Mouse (Mus musculus) kidney, embryonic 16.5 days (tissue): ENCODE results near the gene Hopx. TPM values are rescaled to one million over a fixed set of nuclear protein-coding genes. Genes with fewer than 3 reads are reported as not detected.
A peak's percentile ranks its signal among the peaks of the same experiment; 100 is the strongest.

Experiments used
- ATAC-seq: fragments of 200-750 bp; cut with Nextera tagmentation; 2 replicates; pipeline ENCODE4 v1.8.0; 2017; ENCODE audit warnings: moderate TSS enrichment; ENCODE audit not compliant: low FRiP score, low TSS enrichment
- H3K27ac ChIP-seq: fragments of 300-500 bp; sonication (generic); 2 replicates; pipeline ENCODE4 v1.5.1; 2014; ENCODE audit warnings: low read length
- H3K27me3 ChIP-seq: fragments of 300-500 bp; sonication (generic); 2 replicates; pipeline ENCODE4 v1.6.1; 2014; ENCODE audit warnings: low read length, control low read depth, mixed read lengths; ENCODE audit not compliant: insufficient read depth
- H3K36me3 ChIP-seq: fragments of 300-500 bp; sonication (generic); 2 replicates; pipeline ENCODE4 v1.6.1; 2014; ENCODE audit warnings: low read length, control low read depth, mixed read lengths; ENCODE audit not compliant: insufficient read depth
- H3K4me1 ChIP-seq: fragments of 300-500 bp; sonication (generic); 2 replicates; pipeline ENCODE4 v1.6.1; 2014; ENCODE audit warnings: low read length, control low read depth, mixed read lengths; ENCODE audit not compliant: insufficient read depth
- H3K4me2 ChIP-seq: fragments of 300-500 bp; sonication (generic); replicated peaks from 2 replicates; pipeline ENCODE4 v1.6.1; 2014; ENCODE audit warnings: low read depth, low read length
- H3K4me3 ChIP-seq: fragments of 300-500 bp; sonication (generic); 2 replicates; pipeline ENCODE4 v1.5.1; 2014; ENCODE audit warnings: mild to moderate bottlenecking, low read length
- H3K9ac ChIP-seq: fragments of 300-500 bp; sonication (generic); replicated peaks from 2 replicates; pipeline ENCODE4 v1.6.1; 2014; ENCODE audit warnings: low read length
- H3K9me3 ChIP-seq: fragments of 300-500 bp; sonication (generic); 2 replicates; pipeline ENCODE4 v1.6.1; 2016; ENCODE audit warnings: low read length, control low read depth
- WGBS: fragments of 180-500 bp; shearing (Covaris S2); extraction: QIAGEN DNeasy Blood & Tissue Kit; methylation state at CpG from one replicate; pipeline ENCODE4 v1.1.7; 2014; 5-methylcytosine and 5-hydroxymethylcytosine counted together
- polyA plus RNA-seq: library from polyadenylated mRNA; unstranded; fragments of >200 nt; fragmentation: Nextera tagmentation; extraction: Ambion mirVana; gene quantifications from 2 replicates; pipeline ENCODE4 v1.2.1, GENCODE M21; 2015

Gene Hopx
- polyA plus RNA-seq, 1 experiment from 2014 or later: 1.8 TPM

- no peak overlapping the region for H3K4me3 ChIP-seq
- H3K4me1 ChIP-seq: no peaks in the 10 kb centered on the region
- no peaks in the 10 kb centered on the region for H3K27me3 ChIP-seq
- 75% methylated on average over 7 of the region's 7 CpGs for WGBS
- H3K9ac ChIP-seq: no peak overlapping the region
- H3K36me3 ChIP-seq: no peaks in the 10 kb centered on the region
- no peak overlapping the region for H3K27ac ChIP-seq
- no peak overlapping the region for H3K4me2 ChIP-seq
- no peak for ATAC-seq
- peaks cover 3% of the 10 kb centered on the region; the same call in 1 of the 2 replicates for H3K9me3 ChIP-seq
Measured at GRCm38 (mm10) chr5:77082735-77083134, 32.2 kb downstream of the Hopx start.

GRCm38 (mm10) chr5:77080761-77081160 is 34.2 kb downstream of the Hopx start:
- Histone ChIP-seq H3K36me3 (no peaks in the 10 kb centered on the region), H3K9ac (no peak overlapping the region), H3K4me3 (no peak overlapping the region), H3K9me3 (peaks cover 3% of the 10 kb centered on the region; the same call in 1 of the 2 replicates), H3K27ac (no peak overlapping the region), H3K27me3 (no peaks in the 10 kb centered on the region), H3K4me1 (no peaks in the 10 kb centered on the region), H3K4me2 (no peak overlapping the region)
- WGBS: 89% methylated on average over 4 of the region's 4 CpGs
- no peak for ATAC-seq

GRCm38 (mm10) chr5:77075951-77076350 is 39.0 kb downstream of the Hopx start:
- Histone ChIP-seq H3K36me3 (no peaks in the 10 kb centered on the region), H3K4me2 (no peak overlapping the region), H3K9me3 (peaks cover 3% of the 10 kb centered on the region; the same call in 1 of the 2 replicates), H3K9ac (no peak overlapping the region), H3K4me3 (no peak overlapping the region), H3K27me3 (no peaks in the 10 kb centered on the region), H3K27ac (no peak overlapping the region), H3K4me1 (no peaks in the 10 kb centered on the region)
- 85% methylated on average over 4 of the region's 4 CpGs for WGBS
- ATAC-seq: no peak

GRCm38 (mm10) chr5:77074914-77075313 is 40.0 kb downstream of the Hopx start:
- ATAC-seq: no peak
- Histone ChIP-seq H3K4me3 (no peak overlapping the region), H3K27me3 (no peaks in the 10 kb centered on the region), H3K9ac (no peak overlapping the region), H3K4me1 (no peaks in the 10 kb centered on the region), H3K36me3 (no peaks in the 10 kb centered on the region), H3K9me3 (peaks cover 3% of the 10 kb centered on the region; the same call in 1 of the 2 replicates), H3K4me2 (no peak overlapping the region), H3K27ac (no peak overlapping the region)
- WGBS: 72% methylated on average over 2 of the region's 2 CpGs

GRCm38 (mm10) chr5:77073794-77074193 is 41.1 kb downstream of the Hopx start:
- H3K4me1 ChIP-seq: no peaks in the 10 kb centered on the region
- ATAC-seq: no peak
- no peak overlapping the region for H3K4me2 ChIP-seq
- no peaks in the 10 kb centered on the region for H3K9me3 ChIP-seq
- no peak overlapping the region for H3K9ac ChIP-seq
- no peaks in the 10 kb centered on the region for H3K27me3 ChIP-seq
- no peaks in the 10 kb centered on the region for H3K36me3 ChIP-seq
- no peak overlapping the region for H3K4me3 ChIP-seq
- WGBS: 86% methylated on average over 8 of the region's 8 CpGs
- no peak overlapping the region for H3K27ac ChIP-seq

GRCm38 (mm10) chr5:77071626-77072025 is 43.3 kb downstream of the Hopx start:
- Histone ChIP-seq H3K27ac (no peak overlapping the region), H3K4me2 (no peak overlapping the region), H3K9ac (no peak overlapping the region), H3K9me3 (no peaks in the 10 kb centered on the region), H3K36me3 (no peaks in the 10 kb centered on the region), H3K27me3 (no peaks in the 10 kb centered on the region), H3K4me1 (no peaks in the 10 kb centered on the region), H3K4me3 (no peak overlapping the region)
- WGBS: 78% methylated on average over 3 of the region's 3 CpGs
- ATAC-seq: no peak

GRCm38 (mm10) chr5:77070987-77071386 is 43.9 kb downstream of the Hopx start:
- H3K9me3 ChIP-seq: no peaks in the 10 kb centered on the region
- H3K36me3 ChIP-seq: no peaks in the 10 kb centered on the region
- no peak overlapping the region for H3K27ac ChIP-seq
- H3K4me1 ChIP-seq: no peaks in the 10 kb centered on the region
- no peak overlapping the region for H3K9ac ChIP-seq
- H3K4me3 ChIP-seq: no peak overlapping the region
- no peak overlapping the region for H3K4me2 ChIP-seq
- ATAC-seq: no peak
- WGBS: 79% methylated on average over 2 of the region's 2 CpGs
- H3K27me3 ChIP-seq: no peaks in the 10 kb centered on the region

GRCm38 (mm10) chr5:77067321-77067720 is 47.6 kb downstream of the Hopx start:
- WGBS: 80% methylated on average over 8 of the region's 8 CpGs
- Histone ChIP-seq H3K4me3 (no peak overlapping the region), H3K4me1 (no peaks in the 10 kb centered on the region), H3K36me3 (no peaks in the 10 kb centered on the region), H3K9me3 (no peaks in the 10 kb centered on the region), H3K9ac (no peak overlapping the region), H3K27me3 (no peaks in the 10 kb centered on the region), H3K4me2 (no peak overlapping the region), H3K27ac (no peak overlapping the region)
- ATAC-seq: no peak

GRCm38 (mm10) chr5:77061372-77062038 is 53.4 kb downstream of the Hopx start:
- no peaks in the 10 kb centered on the region for H3K36me3 ChIP-seq
- H3K9me3 ChIP-seq: no peaks in the 10 kb centered on the region
- H3K4me1 ChIP-seq: no peaks in the 10 kb centered on the region
- 34% methylated on average over 17 of the region's 17 CpGs for WGBS
- ATAC-seq: no peak
- no peaks in the 10 kb centered on the region for H3K27me3 ChIP-seq
- H3K9ac ChIP-seq: no peak overlapping the region
- H3K27ac ChIP-seq: no peak overlapping the region
- peak overlapping the region; percentile 9; the same call in 1 of the 2 replicates for H3K4me3 ChIP-seq
- H3K4me2 ChIP-seq: peak overlapping the region; percentile 11; the same call in 1 of the 2 replicates

GRCm38 (mm10) chr5:77060363-77060762 is 54.6 kb downstream of the Hopx start:
- peak overlapping the region; percentile 19; the same call in 1 of the 2 replicates for H3K4me2 ChIP-seq
- no peak overlapping the region; the same call in 1 of the 2 replicates for H3K9ac ChIP-seq
- peak; percentile 51; the same call in 1 of the 2 replicates for ATAC-seq
- no peaks in the 10 kb centered on the region for H3K9me3 ChIP-seq
- no peak overlapping the region for H3K4me3 ChIP-seq
- H3K4me1 ChIP-seq: no peaks in the 10 kb centered on the region
- 24% methylated on average over 10 of the region's 10 CpGs for WGBS
- H3K27ac ChIP-seq: no peak overlapping the region
- no peaks in the 10 kb centered on the region for H3K36me3 ChIP-seq
- H3K27me3 ChIP-seq: no peaks in the 10 kb centered on the region
